Mouse (Mus musculus) thymus, adult 2 months (tissue): ENCODE measurements at regions not wholly inside any gene's neighbourhood (a gene's known extent, or its start where the extent isn't known, plus 50 kb on each side); places are given as distances from the start of the nearest gene placed in this dataset.

ENCODE experiments used
- CTCF ChIP-seq: fragments of 200-500 bp; IDR thresholded peaks from 2 replicates; pipeline ENCODE4 v1.5.1; 2012; ENCODE audit warnings: mild to moderate bottlenecking, control low read depth, low read length, moderate library complexity, borderline replicate concordance; ENCODE audit not compliant: control insufficient read depth, poor library complexity, insufficient read depth; ENCODE audit errors: extremely low read depth
- POLR2A ChIP-seq: fragments of 200-500 bp; IDR thresholded peaks from 2 replicates; pipeline ENCODE4 v1.6.1; 2012; ENCODE audit warnings: mild to moderate bottlenecking, low read length, control low read depth, moderate library complexity; ENCODE audit not compliant: control insufficient read depth, poor library complexity, insufficient read depth; ENCODE audit errors: extremely low read depth

DNA sequence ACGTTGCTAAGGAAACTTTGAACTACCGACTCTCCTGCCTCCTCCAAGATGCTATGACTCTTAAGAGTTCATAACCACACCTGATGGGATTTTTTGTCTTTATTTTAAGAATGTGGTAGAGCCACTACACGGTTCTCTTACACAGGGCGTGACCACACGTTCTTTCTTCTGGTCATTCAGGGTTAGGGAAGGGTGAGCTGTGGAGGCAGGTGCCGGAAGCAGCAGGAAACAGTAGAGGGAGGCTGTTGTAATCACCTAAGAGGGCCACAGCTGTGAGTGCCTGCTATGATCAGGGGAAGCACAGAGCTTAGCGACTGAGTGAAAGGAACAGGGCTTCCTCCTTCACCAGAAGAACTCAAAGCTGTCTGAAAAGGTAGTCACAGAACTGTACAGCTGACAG, 50.6 kb upstream of the Larp1 start:
- TF ChIP-seq CTCF (no peak), POLR2A (no peak)
